Mouse (Mus musculus): Measurements from ENCODE around the gene Pheta1. TPM values are rescaled to one million over a fixed set of nuclear protein-coding genes. Genes with fewer than 3 reads are reported as not detected.
A peak's percentile ranks its signal among the peaks of the same experiment; 100 is the strongest.

The Pheta1 gene
- polyA plus RNA-seq, 2 experiments from 2014 or later = 0.60 to 1.2 TPM

- ATAC-seq = no peak
Observed at GRCm38 (mm10) chr5:121827876-121828275, 20.9 kb upstream of the Pheta1 start.

- no peak for ATAC-seq
Observed at GRCm38 (mm10) chr5:121828491-121829432, 20.0 kb upstream of the Pheta1 start.

GRCm38 (mm10) chr5:121831002-121831601 is 17.7 kb upstream of the Pheta1 start:
- ATAC-seq = no peak

- no peak for ATAC-seq
Observed at GRCm38 (mm10) chr5:121832376-121833155, 16.2 kb upstream of the Pheta1 start.

GRCm38 (mm10) chr5:121833159-121833558 is 15.6 kb upstream of the Pheta1 start:
- ATAC-seq = no peak

- ATAC-seq = no peak
Observed at GRCm38 (mm10) chr5:121833572-121834240, 15.1 kb upstream of the Pheta1 start.

- ATAC-seq = no peak
Observed at GRCm38 (mm10) chr5:121834241-121834606, 14.6 kb upstream of the Pheta1 start.

GRCm38 (mm10) chr5:121834991-121835747 is 13.6 kb upstream of the Pheta1 start:
- ATAC-seq = no peak

- peak; percentile 1 for ATAC-seq
Observed at GRCm38 (mm10) chr5:121835949-121836691, 12.7 kb upstream of the Pheta1 start.

GRCm38 (mm10) chr5:121836692-121837415 is 11.9 kb upstream of the Pheta1 start:
- ATAC-seq = peak; percentile 66

GRCm38 (mm10) chr5:121837441-121838340 is 11.1 kb upstream of the Pheta1 start, which contains the start of gene Sh2b3:
Sh2b3 (minus strand) TSS chr5:121837646.
- ATAC-seq = peak; percentile 10

- ATAC-seq = peak; percentile 11
Observed at GRCm38 (mm10) chr5:121838341-121839127, 10.2 kb upstream of the Pheta1 start.

GRCm38 (mm10) chr5:121839128-121839473 is 9.7 kb upstream of the Pheta1 start:
- no peak for ATAC-seq

GRCm38 (mm10) chr5:121841516-121841915 is 7.3 kb upstream of the Pheta1 start:
- no peak for ATAC-seq

GRCm38 (mm10) chr5:121841973-121842372 is 6.8 kb upstream of the Pheta1 start:
- no peak for ATAC-seq

- peak; percentile 44 for ATAC-seq
Observed at GRCm38 (mm10) chr5:121842665-121843118, 6.1 kb upstream of the Pheta1 start.

- no peak for ATAC-seq
Observed at GRCm38 (mm10) chr5:121843138-121843905, 5.5 kb upstream of the Pheta1 start.

Data from activated CD4-positive, CD25-positive, alpha-beta regulatory T cell, adult 4 months (primary cell).